Mouse (Mus musculus): ENCODE measurements at regions not wholly inside any gene's neighbourhood (a gene's known extent, or its start where the extent isn't known, plus 50 kb on each side); places are given as distances from the start of the nearest gene placed in this dataset.

GRCm38 (mm10) chr3:58146108-58146507 lies 268.4 kb upstream of the Tsc22d2 start:
- no peaks in the 10 kb centered on the region for H3K4me1 ChIP-seq (ENCODE audit: control insufficient read depth, insufficient read depth, low read length)
- no peak overlapping the region for H3K4me3 ChIP-seq (replicated peaks; ENCODE audit: low read depth, low read length)
- ATAC-seq (ENCODE audit: low FRiP score, low TSS enrichment) (no peak), DNase-seq (no peak)
- H3K4me2 ChIP-seq (ENCODE audit: low read length): no peak overlapping the region
- no peaks in the 10 kb centered on the region for H3K36me3 ChIP-seq (ENCODE audit: control insufficient read depth, insufficient read depth, low read length)
- H3K27me3 ChIP-seq (ENCODE audit: control insufficient read depth, insufficient read depth, low read length): no peaks in the 10 kb centered on the region
- H3K27ac ChIP-seq (replicated peaks; ENCODE audit: low read depth, low read length): no peak overlapping the region
- no peaks in the 10 kb centered on the region for H3K9me3 ChIP-seq (ENCODE audit: control insufficient read depth, low read length)
- H3K9ac ChIP-seq (replicated peaks; ENCODE audit: low read length): no peak overlapping the region
- WGBS: 77% methylated on average over 3 of the region's 3 CpGs

GRCm38 (mm10) chr3:58146762-58147161 lies 267.8 kb upstream of the Tsc22d2 start:
- DNase-seq (no peak), ATAC-seq (ENCODE audit: low FRiP score, low TSS enrichment) (no peak)
- Histone ChIP-seq H3K27me3 (ENCODE audit: control insufficient read depth, insufficient read depth, low read length) (no peaks in the 10 kb centered on the region), H3K27ac (replicated peaks; ENCODE audit: low read depth, low read length) (no peak overlapping the region), H3K4me1 (ENCODE audit: control insufficient read depth, insufficient read depth, low read length) (no peaks in the 10 kb centered on the region), H3K9me3 (ENCODE audit: control insufficient read depth, low read length) (no peaks in the 10 kb centered on the region), H3K36me3 (ENCODE audit: control insufficient read depth, insufficient read depth, low read length) (no peaks in the 10 kb centered on the region), H3K4me2 (ENCODE audit: low read length) (no peak overlapping the region), H3K9ac (replicated peaks; ENCODE audit: low read length) (no peak overlapping the region), H3K4me3 (replicated peaks; ENCODE audit: low read depth, low read length) (no peak overlapping the region)
- WGBS: 68% methylated on average over 1 of the region's 1 CpGs

GRCm38 (mm10) chr3:58153141-58153540 lies 261.4 kb upstream of the Tsc22d2 start:
- 93% methylated on average over 3 of the region's 3 CpGs for WGBS
- no peak overlapping the region for H3K4me3 ChIP-seq (replicated peaks; ENCODE audit: low read depth, low read length)
- no peaks in the 10 kb centered on the region for H3K4me1 ChIP-seq (ENCODE audit: control insufficient read depth, insufficient read depth, low read length)
- no peak overlapping the region for H3K9ac ChIP-seq (replicated peaks; ENCODE audit: low read length)
- H3K4me2 ChIP-seq (ENCODE audit: low read length): no peak overlapping the region
- no peaks in the 10 kb centered on the region for H3K9me3 ChIP-seq (ENCODE audit: control insufficient read depth, low read length)
- no peaks in the 10 kb centered on the region for H3K27me3 ChIP-seq (ENCODE audit: control insufficient read depth, insufficient read depth, low read length)
- no peak overlapping the region for H3K27ac ChIP-seq (replicated peaks; ENCODE audit: low read depth, low read length)
- DNase-seq (no peak), ATAC-seq (ENCODE audit: low FRiP score, low TSS enrichment) (no peak)
- no peaks in the 10 kb centered on the region for H3K36me3 ChIP-seq (ENCODE audit: control insufficient read depth, insufficient read depth, low read length)

GRCm38 (mm10) chr3:58153874-58154756 lies 260.4 kb upstream of the Tsc22d2 start:
- no peaks in the 10 kb centered on the region for H3K27me3 ChIP-seq (ENCODE audit: control insufficient read depth, insufficient read depth, low read length)
- no peak overlapping the region for H3K4me3 ChIP-seq (replicated peaks; ENCODE audit: low read depth, low read length)
- no peaks in the 10 kb centered on the region for H3K4me1 ChIP-seq (ENCODE audit: control insufficient read depth, insufficient read depth, low read length)
- ATAC-seq (ENCODE audit: low FRiP score, low TSS enrichment) (no peak), DNase-seq (no peak)
- no peaks in the 10 kb centered on the region for H3K9me3 ChIP-seq (ENCODE audit: control insufficient read depth, low read length)
- 80% methylated on average over 21 of the region's 21 CpGs for WGBS
- no peak overlapping the region for H3K4me2 ChIP-seq (ENCODE audit: low read length)
- no peak overlapping the region for H3K9ac ChIP-seq (replicated peaks; ENCODE audit: low read length)
- no peaks in the 10 kb centered on the region for H3K36me3 ChIP-seq (ENCODE audit: control insufficient read depth, insufficient read depth, low read length)
- no peak overlapping the region for H3K27ac ChIP-seq (replicated peaks; ENCODE audit: low read depth, low read length)

GRCm38 (mm10) chr3:58159384-58159783 lies 255.1 kb upstream of the Tsc22d2 start:
- H3K9ac ChIP-seq (replicated peaks; ENCODE audit: low read length): no peak overlapping the region
- no peak overlapping the region for H3K4me2 ChIP-seq (ENCODE audit: low read length)
- H3K27ac ChIP-seq (replicated peaks; ENCODE audit: low read depth, low read length): no peak overlapping the region
- H3K27me3 ChIP-seq (ENCODE audit: control insufficient read depth, insufficient read depth, low read length): no peaks in the 10 kb centered on the region
- H3K4me3 ChIP-seq (replicated peaks; ENCODE audit: low read depth, low read length): no peak overlapping the region
- WGBS: 65% methylated on average over 3 of the region's 3 CpGs
- H3K9me3 ChIP-seq (ENCODE audit: control insufficient read depth, low read length): no peaks in the 10 kb centered on the region
- H3K36me3 ChIP-seq (ENCODE audit: control insufficient read depth, insufficient read depth, low read length): no peaks in the 10 kb centered on the region
- DNase-seq (peak; percentile 76), ATAC-seq (ENCODE audit: low FRiP score, low TSS enrichment) (no peak)
- no peaks in the 10 kb centered on the region for H3K4me1 ChIP-seq (ENCODE audit: control insufficient read depth, insufficient read depth, low read length)

GRCm38 (mm10) chr3:58162238-58162637 lies 252.3 kb upstream of the Tsc22d2 start:
- Histone ChIP-seq H3K36me3 (ENCODE audit: control insufficient read depth, insufficient read depth, low read length) (no peaks in the 10 kb centered on the region), H3K27ac (replicated peaks; ENCODE audit: low read depth, low read length) (no peak overlapping the region), H3K4me3 (replicated peaks; ENCODE audit: low read depth, low read length) (no peak overlapping the region), H3K9ac (replicated peaks; ENCODE audit: low read length) (no peak overlapping the region), H3K9me3 (ENCODE audit: control insufficient read depth, low read length) (no peaks in the 10 kb centered on the region), H3K4me1 (ENCODE audit: control insufficient read depth, insufficient read depth, low read length) (no peaks in the 10 kb centered on the region), H3K4me2 (ENCODE audit: low read length) (no peak overlapping the region), H3K27me3 (ENCODE audit: control insufficient read depth, insufficient read depth, low read length) (no peaks in the 10 kb centered on the region)
- DNase-seq: no peak
- whole genome bisulfite sequencing: 33% methylated on average over 10 of the region's 10 CpGs
- no peak for ATAC-seq (ENCODE audit: low FRiP score, low TSS enrichment)

GRCm38 (mm10) chr3:58163806-58164205 lies 250.7 kb upstream of the Tsc22d2 start:
- ATAC-seq (ENCODE audit: low FRiP score, low TSS enrichment) (peak; percentile 71; the same call in 1 of the 2 replicates), DNase-seq (peak; percentile 90)
- Histone ChIP-seq H3K36me3 (ENCODE audit: control insufficient read depth, insufficient read depth, low read length) (no peaks in the 10 kb centered on the region), H3K9ac (replicated peaks; ENCODE audit: low read length) (no peak overlapping the region), H3K4me3 (replicated peaks; ENCODE audit: low read depth, low read length) (no peak overlapping the region), H3K4me1 (ENCODE audit: control insufficient read depth, insufficient read depth, low read length) (no peaks in the 10 kb centered on the region), H3K27me3 (ENCODE audit: control insufficient read depth, insufficient read depth, low read length) (no peaks in the 10 kb centered on the region), H3K9me3 (ENCODE audit: control insufficient read depth, low read length) (no peaks in the 10 kb centered on the region), H3K4me2 (ENCODE audit: low read length) (no peak overlapping the region), H3K27ac (replicated peaks; ENCODE audit: low read depth, low read length) (no peak overlapping the region)
- WGBS: 13% methylated on average over 10 of the region's 10 CpGs

GRCm38 (mm10) chr3:58166628-58167027 lies 247.9 kb upstream of the Tsc22d2 start:
- Histone ChIP-seq H3K9ac (replicated peaks; ENCODE audit: low read length) (no peak overlapping the region), H3K27me3 (ENCODE audit: control insufficient read depth, insufficient read depth, low read length) (no peaks in the 10 kb centered on the region), H3K9me3 (ENCODE audit: control insufficient read depth, low read length) (no peaks in the 10 kb centered on the region), H3K4me2 (ENCODE audit: low read length) (no peak overlapping the region), H3K27ac (replicated peaks; ENCODE audit: low read depth, low read length) (no peak overlapping the region), H3K4me3 (replicated peaks; ENCODE audit: low read depth, low read length) (no peak overlapping the region), H3K4me1 (ENCODE audit: control insufficient read depth, insufficient read depth, low read length) (no peaks in the 10 kb centered on the region), H3K36me3 (ENCODE audit: control insufficient read depth, insufficient read depth, low read length) (no peaks in the 10 kb centered on the region)
- DNase-seq (no peak), ATAC-seq (ENCODE audit: low FRiP score, low TSS enrichment) (no peak)
- WGBS: 58% methylated on average over 2 of the region's 2 CpGs

- Histone ChIP-seq H3K4me2 (ENCODE audit: low read length) (no peak overlapping the region), H3K27ac (replicated peaks; ENCODE audit: low read depth, low read length) (no peak overlapping the region), H3K9me3 (ENCODE audit: control insufficient read depth, low read length) (no peaks in the 10 kb centered on the region), H3K4me3 (replicated peaks; ENCODE audit: low read depth, low read length) (no peak overlapping the region), H3K4me1 (ENCODE audit: control insufficient read depth, insufficient read depth, low read length) (no peaks in the 10 kb centered on the region), H3K27me3 (ENCODE audit: control insufficient read depth, insufficient read depth, low read length) (no peaks in the 10 kb centered on the region), H3K9ac (replicated peaks; ENCODE audit: low read length) (no peak overlapping the region), H3K36me3 (ENCODE audit: control insufficient read depth, insufficient read depth, low read length) (no peaks in the 10 kb centered on the region)
- DNase-seq (no peak), ATAC-seq (ENCODE audit: low FRiP score, low TSS enrichment) (no peak)
- 89% methylated on average over 3 of the region's 3 CpGs for WGBS
Observed at GRCm38 (mm10) chr3:58167121-58167520, 247.4 kb upstream of the Tsc22d2 start.

All from midbrain, embryonic 14.5 days (tissue).